Mouse (Mus musculus) spleen, adult 2 months (tissue): Measurements from ENCODE around the gene Tpmt. TPM values are rescaled to one million over a fixed set of nuclear protein-coding genes. Genes with fewer than 3 reads are reported as not detected.

Experiments used
- DNase-seq, 2 experiments: peaks; one replicate each; pipeline versions ENCODE4 v3.0.0 to v3.0.0-alpha.2; 2012 to 2021; ENCODE audit warnings: low spot score in 2 of 2, low read depth in 1 of 2
- H3K27ac ChIP-seq: fragments of 200-500 bp; 2 replicates; pipeline ENCODE4 v1.5.1; 2012; ENCODE audit warnings: low read length, inconsistent platforms; ENCODE audit not compliant: insufficient read depth
- H3K27me3 ChIP-seq: fragments of 200-500 bp; 2 replicates; pipeline ENCODE4 v1.6.1; 2012; ENCODE audit warnings: mild to moderate bottlenecking, moderate library complexity, low read length, inconsistent platforms; ENCODE audit not compliant: control insufficient read depth, insufficient read depth
- H3K36me3 ChIP-seq: fragments of 200-500 bp; 2 replicates; pipeline ENCODE4 v1.6.1; 2012; ENCODE audit warnings: mild to moderate bottlenecking, low read length, inconsistent platforms; ENCODE audit not compliant: control insufficient read depth, insufficient read depth
- H3K4me1 ChIP-seq: fragments of 200-500 bp; 2 replicates; pipeline ENCODE4 v1.6.1; 2011; ENCODE audit warnings: inconsistent platforms; ENCODE audit not compliant: control insufficient read depth, insufficient read depth, insufficient read length
- H3K4me3 ChIP-seq: fragments of 200-500 bp; 2 replicates; pipeline ENCODE4 v1.5.1; 2011; ENCODE audit warnings: mild to moderate bottlenecking, inconsistent platforms; ENCODE audit not compliant: insufficient read depth, insufficient read length; ENCODE audit errors: extremely low read depth
- CTCF ChIP-seq: fragments of 200-500 bp; IDR thresholded peaks from 2 replicates; pipeline ENCODE4 v1.5.1; 2011; ENCODE audit warnings: mild to moderate bottlenecking, inconsistent platforms; ENCODE audit not compliant: insufficient read depth, insufficient read length, insufficient replicate concordance; ENCODE audit errors: extremely low read depth
- POLR2A ChIP-seq: fragments of 200-500 bp; IDR thresholded peaks from 2 replicates; pipeline ENCODE4 v1.6.1; 2011; ENCODE audit warnings: low read depth, low read length, inconsistent platforms
- WGBS: fragments of 180-500 bp; shearing (Covaris S2); methylation state at CpG from one replicate; pipeline ENCODE4 v1.1.7; 2018; 5-methylcytosine and 5-hydroxymethylcytosine counted together
- polyA plus RNA-seq: library from polyadenylated mRNA; depleted of rRNA; stranded (reverse); fragments of >200 nt; gene quantifications from 2 replicates; pipeline ENCODE4 v1.2.3, GENCODE M21; 2012

Tpmt gene
- polyA plus RNA-seq, 1 experiment, result 0.57 TPM

- DNase-seq, result no peak
- Histone ChIP-seq H3K27me3 (no peaks in the 10 kb centered on the region), H3K4me3 (no peak overlapping the region), H3K36me3 (no peaks in the 10 kb centered on the region), H3K4me1 (no peaks in the 10 kb centered on the region), H3K27ac (no peak overlapping the region)
- TF ChIP-seq POLR2A (no peak), CTCF (no peak)
- 87% methylated on average over 7 of the region's 7 CpGs for WGBS
Measured at GRCm38 (mm10) chr13:47020798-47021197, 23.7 kb downstream of the Tpmt start.

- Histone ChIP-seq H3K27ac (no peak overlapping the region), H3K36me3 (no peaks in the 10 kb centered on the region), H3K27me3 (no peaks in the 10 kb centered on the region), H3K4me3 (no peak overlapping the region), H3K4me1 (peaks cover under 1% of the 10 kb centered on the region)
- TF ChIP-seq POLR2A, result no peak
- no peak for TF ChIP-seq CTCF
- 87% methylated on average over 7 of the region's 7 CpGs for WGBS
- DNase-seq, result no peak
Measured at GRCm38 (mm10) chr13:47019774-47020173, 24.8 kb downstream of the Tpmt start.

GRCm38 (mm10) chr13:47017259-47017658 lies 27.3 kb downstream of the Tpmt start:
- H3K36me3 ChIP-seq, result no peaks in the 10 kb centered on the region
- no peak overlapping the region for H3K4me3 ChIP-seq
- TF ChIP-seq POLR2A (no peak), CTCF (peak; percentile 38; the same call in 1 of the 2 replicates)
- H3K27ac ChIP-seq, result no peak overlapping the region
- no peak for DNase-seq
- peaks cover 7% of the 10 kb centered on the region for H3K4me1 ChIP-seq
- WGBS, result 52% methylated on average over 5 of the region's 5 CpGs
- no peaks in the 10 kb centered on the region for H3K27me3 ChIP-seq

- no peak overlapping the region for H3K27ac ChIP-seq
- H3K4me1 ChIP-seq, result peaks cover 7% of the 10 kb centered on the region
- 68% methylated on average over 5 of the region's 5 CpGs for WGBS
- H3K36me3 ChIP-seq, result no peaks in the 10 kb centered on the region
- no peaks in the 10 kb centered on the region for H3K27me3 ChIP-seq
- DNase-seq, result no peak
- no peak for TF ChIP-seq POLR2A
- no peak for TF ChIP-seq CTCF
- peak overlapping the region; percentile 73; the same call in 1 of the 2 replicates for H3K4me3 ChIP-seq
Measured at GRCm38 (mm10) chr13:47015195-47015501, 29.4 kb downstream of the Tpmt start.

- H3K27me3 ChIP-seq, result no peaks in the 10 kb centered on the region
- DNase-seq, result peak; percentile 17 to 41
Measured at GRCm38 (mm10) chr13:47014334-47015194, 30.0 kb downstream of the Tpmt start, which contains the start of gene Nhlrc1. Nhlrc1 (minus strand) TSS chr13:47014850.

DNA sequence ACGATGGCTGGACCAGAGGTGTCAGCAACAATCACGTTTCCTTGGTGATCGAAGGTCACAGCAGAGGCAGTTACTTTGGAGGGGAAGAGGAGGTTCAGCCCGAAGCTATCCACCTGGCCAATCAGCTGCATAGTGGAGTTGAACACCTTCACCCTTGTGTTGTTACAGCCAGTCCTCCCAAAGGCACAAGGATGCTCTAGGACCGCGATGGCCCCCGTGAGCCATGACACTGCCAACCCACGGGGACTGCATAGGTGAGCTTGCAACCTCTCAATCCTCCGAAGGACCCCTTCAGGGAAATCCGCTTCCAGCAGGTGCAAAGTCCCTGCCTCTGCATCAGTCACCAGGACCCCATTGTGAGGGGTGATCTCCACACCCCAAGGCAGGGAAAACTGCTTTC lies 30.8 kb downstream of the Tpmt start:
- no peaks in the 10 kb centered on the region for H3K27me3 ChIP-seq
- no peak for TF ChIP-seq CTCF
- no peak for TF ChIP-seq POLR2A
- peak overlapping the region; percentile 73; the same call in 1 of the 2 replicates for H3K4me3 ChIP-seq
- peaks cover 7% of the 10 kb centered on the region for H3K4me1 ChIP-seq
- H3K36me3 ChIP-seq, result no peaks in the 10 kb centered on the region
- H3K27ac ChIP-seq, result no peak overlapping the region
- 80% methylated on average over 10 of the region's 10 CpGs for WGBS
- DNase-seq, result no peak

More at GRCm38 (mm10) chr13:47014334-47015194, 30.0 kb downstream of the Tpmt start, which contains the start of gene Nhlrc1:
- Histone ChIP-seq H3K27ac (no peak within 1 kb of the TSS), H3K36me3 (no peaks in the 10 kb centered on the region), H3K4me3 (peak within 1 kb of the TSS; percentile 73), H3K4me1 (peaks cover 7% of the 10 kb centered on the region)
- TF ChIP-seq CTCF (peak; percentile 73; the same call in 1 of the 2 replicates), POLR2A (no peak)
- 3% methylated on average over 70 of the region's 73 CpGs for WGBS

- TF ChIP-seq POLR2A, result no peak
- no peak overlapping the region for H3K27ac ChIP-seq
- no peaks in the 10 kb centered on the region for H3K4me1 ChIP-seq
- no peaks in the 10 kb centered on the region for H3K36me3 ChIP-seq
- H3K27me3 ChIP-seq, result no peaks in the 10 kb centered on the region
- H3K4me3 ChIP-seq, result no peak overlapping the region
- DNase-seq, result no peak
- WGBS, result 77% methylated on average over 4 of the region's 4 CpGs
Measured at GRCm38 (mm10) chr13:47001590-47001989, 42.9 kb downstream of the Tpmt start.
